Mouse (Mus musculus) Patski (cell line): ENCODE measurements around the gene Cdc42bpg. TPM values are rescaled to one million over a fixed set of nuclear protein-coding genes. Genes with fewer than 3 reads are reported as not detected.

ENCODE experiments used
- ATAC-seq: fragments of 100-300 bp; one replicate; pipeline ENCODE4 v1.8.0; 2021
- CTCF ChIA-PET: fragments of 350-600 bp; sonication (Branson Sonifier 250); formaldehyde crosslinking; loops from one replicate; lab custom pipeline; 2022; ENCODE audit warnings: inconsistent platforms; lab: Charles Lee
- POLR2A ChIA-PET: fragments of 350-600 bp; sonication (Branson Sonifier 250); formaldehyde crosslinking; loops from one replicate; lab custom pipeline; 2022; ENCODE audit warnings: antibody characterized with exemption, inconsistent platforms; lab: Charles Lee
- DNase-seq: peaks from one replicate; pipeline ENCODE4 v3.0.0-alpha.2; 2011; ENCODE audit warnings: low read depth, low spot score
- H3K27me3 ChIP-seq: fragments of 371-371 bp; one replicate; pipeline ENCODE4 v1.5.1; 2021
- CTCF ChIP-seq: fragments of 100-300 bp; IDR thresholded peaks from one replicate; pipeline ENCODE4 v1.5.1; 2021
- in situ Hi-C: fragments of 300-500 bp; cut with MboI; formaldehyde crosslinking; loops from 3 replicates; pipeline ENCODE4 v1.11.1; 2018; ENCODE audit warnings: low pct_unique_long_range_greater_than_20kb, mixed read lengths
- polyA plus RNA-seq: library from polyadenylated mRNA; unstranded; gene quantifications from one replicate; pipeline ENCODE4 v1.2.3, GENCODE M21; 2021

The Cdc42bpg gene
- polyA plus RNA-seq, 1 experiment from 2014 or later = 41.2 TPM

DNA sequence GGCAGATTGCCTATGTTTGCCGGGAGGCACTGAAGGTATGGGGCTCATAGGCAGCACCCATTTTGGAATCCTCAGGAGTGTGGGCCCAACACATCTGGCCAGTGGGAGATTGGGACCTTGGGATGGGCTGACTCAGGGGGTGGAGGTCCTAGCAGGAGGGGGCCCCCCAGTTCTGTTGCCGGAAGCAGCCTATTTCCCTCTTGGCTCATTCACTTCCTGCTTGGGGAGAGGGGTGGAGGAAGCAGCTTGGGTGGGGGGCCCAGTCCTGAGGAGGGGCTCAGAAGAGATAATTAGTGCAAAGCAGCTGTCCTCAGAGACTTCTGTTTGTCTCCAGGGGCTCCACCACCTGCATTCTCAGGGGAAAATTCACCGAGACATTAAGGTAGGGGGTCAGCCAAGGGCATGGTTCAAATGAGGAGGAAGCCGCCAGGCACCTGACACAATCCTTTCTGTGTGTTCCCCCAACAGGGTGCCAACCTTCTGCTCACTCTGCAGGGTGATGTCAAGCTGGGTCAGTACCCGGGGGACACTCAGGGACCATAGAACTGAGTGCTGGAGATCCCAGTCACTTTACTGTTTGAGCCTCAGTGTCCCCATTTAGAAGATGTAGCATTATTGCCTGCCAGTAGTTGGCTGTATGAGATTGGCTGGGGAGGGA is 36.1 kb downstream of the Cdc42bpg start:
- no peak for ATAC-seq
- H3K27me3 ChIP-seq = no peaks in the 10 kb centered on the region
- DNase-seq = no peak
- in situ Hi-C loops = no loop called here
- CTCF ChIA-PET = no interaction called here
- POLR2A ChIA-PET = interaction anchor here (2.0 kb wide), 1 partner anchor 8 kb away, joined by 5 read pairs; no protein-coding TSS in a partner anchor
- no peak for TF ChIP-seq CTCF

- CTCF ChIA-PET = no interaction called here
Measured at GRCm38 (mm10) chr19:6343066-6343925, 37.0 kb downstream of the Cdc42bpg start.

DNA sequence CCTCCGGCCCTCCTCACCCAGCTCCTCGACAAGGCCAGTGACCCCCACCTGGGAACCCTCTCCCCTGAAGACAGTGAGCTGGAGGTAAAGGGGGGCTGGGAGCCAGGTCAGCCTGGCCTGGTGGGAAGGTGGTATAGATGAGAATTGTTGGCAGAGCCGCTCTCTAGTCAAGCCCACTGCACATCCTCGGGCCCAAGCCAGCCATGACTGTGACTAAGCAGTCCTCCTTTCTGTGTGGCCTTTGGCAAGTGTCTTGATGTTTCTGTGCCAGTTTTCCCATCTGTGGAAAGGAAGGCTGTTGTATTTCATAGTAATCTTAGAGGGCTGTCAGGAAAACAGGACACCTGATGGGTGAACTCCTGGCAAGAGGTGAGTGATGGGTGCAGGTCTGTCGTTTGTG is 37.7 kb downstream of the Cdc42bpg start:
- in situ Hi-C loops = no loop called here
- no peak for TF ChIP-seq CTCF
- no peak for DNase-seq
- no peak for ATAC-seq
- CTCF ChIA-PET = no interaction called here
- H3K27me3 ChIP-seq = no peaks in the 10 kb centered on the region
- POLR2A ChIA-PET = interaction anchor here (0.6 kb wide), 1 partner anchor 8 kb away, joined by 3 read pairs; no protein-coding TSS in a partner anchor

More at GRCm38 (mm10) chr19:6343066-6343925, 37.0 kb downstream of the Cdc42bpg start:
- ATAC-seq (no peak), DNase-seq (no peak)
- in situ Hi-C loops = no loop called here
- no peaks in the 10 kb centered on the region for H3K27me3 ChIP-seq
- no peak for TF ChIP-seq CTCF
- POLR2A ChIA-PET = interaction anchor here (0.6 kb wide), 1 partner anchor 8 kb away, joined by 3 read pairs; no protein-coding TSS in a partner anchor

- in situ Hi-C loops = no loop called here
- no peak for DNase-seq
- TF ChIP-seq CTCF = no peak
- H3K27me3 ChIP-seq = no peaks in the 10 kb centered on the region
- ChIA-PET POLR2A (no interaction called here), CTCF (interaction anchor here (1.1 kb wide), 1 partner anchor 11 kb away, joined by 3 read pairs; no protein-coding TSS in a partner anchor)
- no peak for ATAC-seq
Measured at GRCm38 (mm10) chr19:6346023-6346422, 39.8 kb downstream of the Cdc42bpg start.

DNA sequence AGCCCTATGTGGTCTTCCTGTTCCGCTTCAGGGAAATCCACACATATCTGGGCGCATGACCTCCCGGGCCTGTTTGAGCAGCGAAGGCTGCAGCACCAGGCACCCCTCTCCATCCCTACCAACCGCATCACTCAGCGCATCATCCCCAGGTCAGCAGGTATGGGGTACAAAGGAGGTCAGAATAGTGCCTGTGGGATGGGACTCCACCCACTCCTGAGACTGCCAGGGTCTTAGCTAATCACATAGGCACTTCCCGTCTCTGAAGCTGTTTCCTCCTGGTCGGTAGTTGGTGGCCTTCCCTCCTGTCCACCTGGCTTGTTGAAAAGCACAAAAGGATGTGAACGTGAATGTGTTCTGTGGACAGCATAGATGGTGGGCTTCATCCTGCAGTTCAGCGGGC is 40.4 kb downstream of the Cdc42bpg start:
- H3K27me3 ChIP-seq = no peaks in the 10 kb centered on the region
- CTCF ChIA-PET = interaction anchor here (1.1 kb wide), 1 partner anchor 10 kb away, joined by 3 read pairs; no protein-coding TSS in a partner anchor
- no peak for TF ChIP-seq CTCF
- in situ Hi-C loops = no loop called here
- POLR2A ChIA-PET = no interaction called here
- ATAC-seq (no peak), DNase-seq (no peak)

GRCm38 (mm10) chr19:6347615-6348014 is 41.4 kb downstream of the Cdc42bpg start:
- ChIA-PET CTCF (no interaction called here), POLR2A (no interaction called here)
- ATAC-seq = no peak

GRCm38 (mm10) chr19:6348717-6349116 is 42.5 kb downstream of the Cdc42bpg start:
- no peak for TF ChIP-seq CTCF
- CTCF ChIA-PET = no interaction called here
- DNase-seq = no peak
- H3K27me3 ChIP-seq = no peaks in the 10 kb centered on the region
- in situ Hi-C loops = no loop called here
- POLR2A ChIA-PET = no interaction called here
- ATAC-seq = no peak

More at GRCm38 (mm10) chr19:6347615-6348014, 41.4 kb downstream of the Cdc42bpg start:
- H3K27me3 ChIP-seq = no peaks in the 10 kb centered on the region
- TF ChIP-seq CTCF = no peak
- in situ Hi-C loops = no loop called here
- no peak for DNase-seq

- in situ Hi-C loops = no loop called here
- H3K27me3 ChIP-seq = no peaks in the 10 kb centered on the region
- TF ChIP-seq CTCF = no peak
- DNase-seq (no peak), ATAC-seq (no peak)
- ChIA-PET CTCF (interaction anchor here (0.9 to 1.4 kb wide), 2 partner anchors 10 to 15 kb away, joined by 3 to 4 read pairs; no protein-coding TSS in a partner anchor), POLR2A (no interaction called here)
Measured at GRCm38 (mm10) chr19:6349215-6349983, 43.1 kb downstream of the Cdc42bpg start.

DNA sequence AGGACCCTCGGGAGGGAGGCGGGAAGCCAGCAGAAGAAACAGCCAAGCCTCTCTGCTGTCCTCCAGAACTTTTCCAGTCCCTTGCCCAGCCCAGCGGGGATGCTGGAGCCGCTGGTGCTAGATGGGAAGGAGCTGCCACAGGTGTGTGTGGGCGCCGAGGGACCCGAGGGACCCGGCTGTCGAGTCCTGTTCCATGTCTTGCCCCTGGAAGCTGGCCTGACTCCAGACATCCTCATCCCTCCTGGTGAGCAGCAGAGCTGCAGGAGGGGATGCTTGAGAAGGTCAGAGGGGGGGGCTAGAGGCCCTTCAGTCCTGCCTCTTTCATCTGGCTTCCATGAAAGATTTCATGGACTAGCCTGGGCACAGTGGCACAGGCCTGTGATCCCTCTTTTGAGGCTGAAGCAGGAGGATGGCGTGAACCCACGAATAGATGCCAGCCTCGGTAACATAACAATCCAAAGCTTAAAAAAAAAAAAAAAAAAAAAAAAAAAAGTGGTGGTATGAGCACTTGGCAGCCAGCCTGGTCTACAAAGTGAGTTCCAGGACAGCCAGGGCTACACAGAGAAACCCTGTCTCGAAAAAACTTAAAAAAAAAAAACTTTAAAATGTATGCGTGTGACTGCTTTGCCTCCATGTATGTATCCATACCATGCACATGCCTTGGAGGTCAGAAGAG is 45.3 kb downstream of the Cdc42bpg start:
- in situ Hi-C loops = no loop called here
- TF ChIP-seq CTCF = no peak
- ATAC-seq = no peak
- DNase-seq = no peak
- H3K27me3 ChIP-seq = no peaks in the 10 kb centered on the region
- ChIA-PET POLR2A (interaction anchor here (0.6 to 1.3 kb wide), 2 partner anchors 8 to 10 kb away, joined by 3 to 5 read pairs; partner anchors contain the start of gene Map4k2), CTCF (no interaction called here)
